Mouse (Mus musculus) limb, embryonic 11.5 days (tissue): ENCODE measurements around the gene Tpcn2. TPM values are rescaled to one million over a fixed set of nuclear protein-coding genes. Genes with fewer than 3 reads are reported as not detected.

Experiments used
- ATAC-seq: fragments of 200-750 bp; cut with Nextera tagmentation; 2 replicates; pipeline ENCODE4 v1.8.0; 2017; ENCODE audit warnings: low read depth; ENCODE audit not compliant: insufficient number of reproducible peaks, low FRiP score, low TSS enrichment
- DNase-seq: peaks from one replicate; pipeline ENCODE4 v3.0.0-alpha.2; 2015; ENCODE audit warnings: low spot score
- H3K27ac ChIP-seq: fragments of 300-500 bp; sonication (generic); replicated peaks from 2 replicates; pipeline ENCODE4 v1.5.1; 2014; ENCODE audit warnings: low read depth, mild to moderate bottlenecking, low read length
- H3K27me3 ChIP-seq: fragments of 300-500 bp; sonication (generic); 2 replicates; pipeline ENCODE4 v1.6.1; 2014; ENCODE audit warnings: mild to moderate bottlenecking, low read length, mixed read lengths; ENCODE audit not compliant: control insufficient read depth, insufficient read depth
- H3K36me3 ChIP-seq: fragments of 300-500 bp; sonication (generic); 2 replicates; pipeline ENCODE4 v1.6.1; 2014; ENCODE audit warnings: mild to moderate bottlenecking, low read length, moderate library complexity, mixed read lengths; ENCODE audit not compliant: control insufficient read depth, insufficient read depth
- H3K4me1 ChIP-seq: fragments of 300-500 bp; sonication (generic); 2 replicates; pipeline ENCODE4 v1.6.1; 2014; ENCODE audit warnings: low read length, mixed read lengths; ENCODE audit not compliant: control insufficient read depth, insufficient read depth
- H3K4me2 ChIP-seq: fragments of 300-500 bp; sonication (generic); 2 replicates; pipeline ENCODE4 v1.6.1; 2014; ENCODE audit warnings: low read depth, mild to moderate bottlenecking, moderate library complexity; ENCODE audit not compliant: severe bottlenecking
- H3K4me3 ChIP-seq: fragments of 300-500 bp; sonication (generic); 2 replicates; pipeline ENCODE4 v1.5.1; 2014; ENCODE audit warnings: low read depth, low read length
- H3K9ac ChIP-seq: fragments of 300-500 bp; sonication (generic); 2 replicates; pipeline ENCODE4 v1.6.1; 2014; ENCODE audit warnings: mild to moderate bottlenecking, low read length
- H3K9me3 ChIP-seq: fragments of 300-500 bp; sonication (generic); 2 replicates; pipeline ENCODE4 v1.6.1; 2016; ENCODE audit warnings: low read length; ENCODE audit not compliant: control insufficient read depth
- WGBS: fragments of 180-500 bp; shearing (Covaris S2); extraction: QIAGEN DNeasy Blood & Tissue Kit; methylation state at CpG from one replicate; pipeline ENCODE4 v1.1.7; 2014; 5-methylcytosine and 5-hydroxymethylcytosine counted together
- polyA plus RNA-seq: library from polyadenylated mRNA; unstranded; fragments of >200 nt; fragmentation: Nextera tagmentation; extraction: Ambion mirVana; gene quantifications from 2 replicates; pipeline ENCODE4 v1.2.1, GENCODE M21; 2014

The Tpcn2 gene
- polyA plus RNA-seq, 1 experiment from 2014 or later: 3.2 TPM

GRCm38 (mm10) chr7:145292726-145293125, 8.9 kb upstream of the Tpcn2 start:
- DNase-seq: no peak
- H3K36me3 ChIP-seq: no peaks in the 10 kb centered on the region
- no peak for ATAC-seq
- no peak overlapping the region for H3K4me2 ChIP-seq
- H3K27ac ChIP-seq: no peak overlapping the region
- H3K27me3 ChIP-seq: no peaks in the 10 kb centered on the region
- no peaks in the 10 kb centered on the region for H3K4me1 ChIP-seq
- no peaks in the 10 kb centered on the region for H3K9me3 ChIP-seq
- WGBS: 65% methylated on average over 2 of the region's 2 CpGs
- H3K4me3 ChIP-seq: no peak overlapping the region
- no peak overlapping the region for H3K9ac ChIP-seq

- no peaks in the 10 kb centered on the region for H3K4me1 ChIP-seq
- H3K9me3 ChIP-seq: no peaks in the 10 kb centered on the region
- no peak overlapping the region for H3K4me3 ChIP-seq
- no peaks in the 10 kb centered on the region for H3K27me3 ChIP-seq
- ATAC-seq: no peak
- no peak overlapping the region for H3K9ac ChIP-seq
- no peak overlapping the region for H3K27ac ChIP-seq
- H3K36me3 ChIP-seq: no peaks in the 10 kb centered on the region
- 97% methylated on average over 2 of the region's 2 CpGs for WGBS
- no peak for DNase-seq
- no peak overlapping the region for H3K4me2 ChIP-seq
Observed at GRCm38 (mm10) chr7:145291847-145292246, 8.0 kb upstream of the Tpcn2 start.

- Histone ChIP-seq H3K9ac (no peak overlapping the region), H3K27me3 (no peaks in the 10 kb centered on the region), H3K4me2 (no peak overlapping the region), H3K27ac (no peak overlapping the region), H3K4me1 (no peaks in the 10 kb centered on the region), H3K4me3 (no peak overlapping the region), H3K9me3 (no peaks in the 10 kb centered on the region), H3K36me3 (no peaks in the 10 kb centered on the region)
- peak; percentile 61 for DNase-seq
- WGBS: 21% methylated on average over 5 of the region's 5 CpGs
- ATAC-seq: no peak
Observed at GRCm38 (mm10) chr7:145289302-145289701, 5.5 kb upstream of the Tpcn2 start.

GRCm38 (mm10) chr7:145287410-145287809, 3.6 kb upstream of the Tpcn2 start:
- H3K4me2 ChIP-seq: no peak overlapping the region
- ATAC-seq: no peak
- H3K27me3 ChIP-seq: no peaks in the 10 kb centered on the region
- H3K27ac ChIP-seq: no peak overlapping the region
- H3K4me1 ChIP-seq: peaks cover 10% of the 10 kb centered on the region
- 75% methylated on average over 6 of the region's 6 CpGs for WGBS
- no peak overlapping the region for H3K9ac ChIP-seq
- H3K4me3 ChIP-seq: no peak overlapping the region
- DNase-seq: no peak
- no peaks in the 10 kb centered on the region for H3K9me3 ChIP-seq
- H3K36me3 ChIP-seq: no peaks in the 10 kb centered on the region

GRCm38 (mm10) chr7:145285476-145285875, 1.7 kb upstream of the Tpcn2 start:
- no peak overlapping the region for H3K27ac ChIP-seq
- DNase-seq (no peak), ATAC-seq (no peak)
- 75% methylated on average over 4 of the region's 4 CpGs for WGBS
- no peaks in the 10 kb centered on the region for H3K9me3 ChIP-seq
- no peak overlapping the region for H3K4me2 ChIP-seq
- H3K4me3 ChIP-seq: no peak overlapping the region
- peaks cover 10% of the 10 kb centered on the region for H3K4me1 ChIP-seq
- H3K36me3 ChIP-seq: no peaks in the 10 kb centered on the region
- no peaks in the 10 kb centered on the region for H3K27me3 ChIP-seq
- no peak overlapping the region for H3K9ac ChIP-seq

GRCm38 (mm10) chr7:145284293-145284692, 482 bp upstream of the Tpcn2 start:
- no peaks in the 10 kb centered on the region; the same call in 1 of the 2 replicates for H3K36me3 ChIP-seq
- peaks cover 10% of the 10 kb centered on the region for H3K4me1 ChIP-seq
- DNase-seq (no peak), ATAC-seq (no peak)
- 0 out of 2 replicates have a peak overlapping the region, but pooled peaks have one; percentile 66 for H3K4me2 ChIP-seq
- H3K9me3 ChIP-seq: no peaks in the 10 kb centered on the region
- no peaks in the 10 kb centered on the region for H3K27me3 ChIP-seq
- 62% methylated on average over 3 of the region's 3 CpGs for WGBS
- H3K9ac ChIP-seq: peak overlapping the region; percentile 34; the same call in 1 of the 2 replicates
- no peak overlapping the region for H3K27ac ChIP-seq
- no peak overlapping the region for H3K4me3 ChIP-seq

GRCm38 (mm10) chr7:145283041-145283440, 770 bp downstream of the Tpcn2 start:
- H3K9ac ChIP-seq: peak overlapping the region; percentile 55
- H3K27ac ChIP-seq: no peak overlapping the region
- WGBS: 44% methylated on average over 4 of the region's 4 CpGs
- DNase-seq: no peak
- peak overlapping the region; percentile 66 for H3K4me2 ChIP-seq
- H3K4me1 ChIP-seq: peaks cover 10% of the 10 kb centered on the region
- no peak for ATAC-seq
- peak overlapping the region; percentile 52 for H3K4me3 ChIP-seq
- no peaks in the 10 kb centered on the region for H3K27me3 ChIP-seq
- H3K36me3 ChIP-seq: peaks cover 5% of the 10 kb centered on the region; the same call in 1 of the 2 replicates
- H3K9me3 ChIP-seq: no peaks in the 10 kb centered on the region

GRCm38 (mm10) chr7:145281396-145281795, 2.4 kb downstream of the Tpcn2 start:
- Histone ChIP-seq H3K9ac (no peak overlapping the region), H3K27me3 (no peaks in the 10 kb centered on the region), H3K4me2 (no peak overlapping the region), H3K27ac (no peak overlapping the region), H3K36me3 (peaks cover 7% of the 10 kb centered on the region), H3K4me1 (peaks cover 10% of the 10 kb centered on the region), H3K9me3 (no peaks in the 10 kb centered on the region), H3K4me3 (no peak overlapping the region)
- 87% methylated on average over 4 of the region's 4 CpGs for WGBS
- DNase-seq (no peak), ATAC-seq (no peak)

- ATAC-seq: no peak
- no peak overlapping the region for H3K4me3 ChIP-seq
- H3K27ac ChIP-seq: no peak overlapping the region
- H3K4me1 ChIP-seq: no peaks in the 10 kb centered on the region
- no peaks in the 10 kb centered on the region for H3K9me3 ChIP-seq
- no peak overlapping the region for H3K4me2 ChIP-seq
- no peak overlapping the region for H3K9ac ChIP-seq
- no peaks in the 10 kb centered on the region for H3K27me3 ChIP-seq
- peaks cover 14% of the 10 kb centered on the region for H3K36me3 ChIP-seq
- WGBS: 86% methylated on average over 3 of the region's 3 CpGs
- DNase-seq: no peak
Observed at GRCm38 (mm10) chr7:145275488-145275887, 8.3 kb downstream of the Tpcn2 start.
